Mouse (Mus musculus) gonadal fat pad, adult 2 months (tissue): ENCODE results near the gene Ogfod2. TPM values are rescaled to one million over a fixed set of nuclear protein-coding genes. Genes with fewer than 3 reads are reported as not detected.

Experiments
- DNase-seq: peaks from one replicate; pipeline ENCODE4 v3.0.0-alpha.2; 2012; ENCODE audit warnings: low read depth
- polyA plus RNA-seq: library from polyadenylated mRNA; depleted of rRNA; stranded (reverse); fragments of >200 nt; gene quantifications from 2 replicates; pipeline ENCODE4 v1.2.3, GENCODE M21; 2012

Gene Ogfod2
- polyA plus RNA-seq, 1 experiment = 71.1 TPM

- no peak for DNase-seq
Observed at GRCm38 (mm10) chr5:124095077-124095581, 17.0 kb upstream of the Ogfod2 start.

- peak; percentile 79 for DNase-seq
Observed at GRCm38 (mm10) chr5:124095596-124096232, 16.4 kb upstream of the Ogfod2 start, which contains the start of gene Abcb9. Gene Abcb9, minus strand, starts transcription at chr5:124095798.

GRCm38 (mm10) chr5:124098923-124099322, 13.2 kb upstream of the Ogfod2 start:
- no peak for DNase-seq

GRCm38 (mm10) chr5:124100128-124101044, 11.7 kb upstream of the Ogfod2 start:
- no peak for DNase-seq

- DNase-seq = no peak
Observed at GRCm38 (mm10) chr5:124102326-124102725, 9.8 kb upstream of the Ogfod2 start.

GRCm38 (mm10) chr5:124103020-124103419, 9.1 kb upstream of the Ogfod2 start:
- DNase-seq = no peak

- DNase-seq = no peak
Observed at GRCm38 (mm10) chr5:124103552-124103951, 8.5 kb upstream of the Ogfod2 start.

- no peak for DNase-seq
Observed at GRCm38 (mm10) chr5:124111077-124111741, 888 bp upstream of the Ogfod2 start.

DNA sequence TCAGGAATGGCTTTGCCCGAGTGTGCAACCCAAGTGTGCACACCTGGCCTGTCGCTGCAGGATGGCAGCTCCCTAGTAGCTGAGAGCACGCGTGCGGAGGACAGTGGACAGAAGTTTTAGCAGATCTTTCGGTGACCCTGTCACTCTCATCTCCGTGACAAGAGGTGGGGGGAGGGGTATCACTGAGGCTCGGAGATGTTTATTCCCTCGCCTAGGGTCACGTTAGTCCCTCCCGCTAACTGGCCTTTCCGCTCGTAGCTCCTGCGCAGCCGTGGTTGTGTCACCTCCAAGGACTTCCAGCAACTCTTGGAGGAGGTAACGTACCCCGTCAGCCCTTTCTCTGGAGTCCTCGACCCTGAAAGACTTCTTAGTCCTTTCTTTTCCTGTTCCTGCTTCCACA, 434 bp downstream of the Ogfod2 start:
- DNase-seq = no peak

DNA sequence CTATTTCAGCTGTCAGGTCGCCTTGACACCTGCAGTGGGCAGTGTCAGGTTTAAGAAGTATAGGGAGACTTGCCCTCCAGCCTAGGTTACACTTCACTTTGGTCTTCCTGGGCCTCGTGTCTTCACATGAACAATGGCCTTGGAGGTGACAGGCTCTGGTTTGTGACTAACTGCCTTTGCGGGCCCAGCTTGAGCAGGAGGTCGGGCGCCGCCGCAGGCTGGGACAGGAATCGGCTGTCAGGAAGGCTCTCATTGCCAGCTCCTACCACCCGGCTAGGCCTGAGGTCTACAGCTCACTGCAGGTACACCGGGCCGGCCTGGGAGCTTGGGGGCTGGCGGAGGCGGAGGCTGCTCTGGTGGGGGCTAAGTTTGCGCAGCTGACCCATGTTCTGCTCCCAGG, 933 bp downstream of the Ogfod2 start:
- DNase-seq = no peak

GRCm38 (mm10) chr5:124114276-124115025, 2.4 kb downstream of the Ogfod2 start:
- no peak for DNase-seq

DNA sequence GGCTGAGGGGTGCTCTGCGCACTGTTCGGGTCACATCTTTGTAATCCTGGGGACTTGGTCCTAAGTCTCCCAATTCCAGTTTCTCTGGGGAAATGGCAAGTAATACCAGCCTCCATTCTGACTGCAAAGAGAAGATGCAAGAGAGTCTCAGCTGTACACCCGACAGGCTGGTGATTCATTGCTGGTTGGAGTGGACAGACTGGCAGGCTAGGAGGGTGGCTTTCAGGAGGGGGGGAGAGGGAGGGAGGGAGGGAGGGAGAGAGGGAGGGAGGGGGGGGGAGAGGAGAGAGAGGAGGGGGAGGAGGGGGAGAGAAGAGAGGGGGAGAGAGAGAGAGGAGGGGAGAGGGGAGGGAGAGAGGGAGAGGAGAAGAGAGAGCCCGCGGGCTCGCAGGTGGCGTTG, 3.4 kb downstream of the Ogfod2 start:
- DNase-seq = no peak

DNA sequence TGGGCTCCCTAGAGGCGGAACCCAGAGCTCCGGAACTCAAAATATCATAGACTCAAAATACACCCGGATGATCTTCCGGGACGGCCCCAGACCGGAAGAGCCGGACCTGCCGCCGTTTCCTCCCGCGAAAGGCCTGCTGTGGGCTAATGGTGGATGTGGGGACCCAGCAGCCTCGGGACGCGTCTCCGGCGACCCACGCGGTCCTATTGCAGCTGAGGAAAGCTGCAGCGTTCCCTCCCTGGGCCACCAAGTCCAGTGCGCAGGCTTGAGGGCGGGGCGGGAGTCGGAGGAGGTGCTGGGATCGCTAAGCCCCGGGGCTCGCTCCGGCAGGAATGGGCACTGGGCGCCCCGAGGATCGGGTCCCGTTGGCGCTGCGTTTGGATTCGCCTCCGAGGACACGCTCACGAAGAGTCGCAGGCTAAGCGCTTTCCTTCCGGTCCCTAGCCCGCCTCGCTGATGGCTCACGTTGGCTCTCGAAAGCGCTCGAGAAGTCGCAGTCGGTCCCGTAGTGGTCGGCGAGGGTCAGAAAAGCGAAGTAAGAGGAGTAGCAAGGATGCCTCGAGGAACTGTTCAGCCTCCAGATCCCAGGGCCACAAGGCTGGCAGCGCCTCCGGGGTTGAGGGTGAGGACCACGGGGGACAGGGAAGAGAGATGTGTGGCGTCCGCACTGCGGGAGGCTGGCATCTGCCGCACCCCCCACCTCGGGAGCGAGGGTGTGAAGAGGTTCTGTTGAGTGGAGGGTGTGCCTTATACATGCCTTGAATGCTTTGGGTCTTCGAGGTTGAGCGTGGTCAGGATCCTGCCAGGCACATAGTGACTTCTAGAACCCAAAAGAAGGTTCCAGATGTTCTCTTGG, 4.1 kb downstream of the Ogfod2 start, which contains the start of gene Arl6ip4:
TSS of gene Arl6ip4 (plus strand) at position 100 of the 856 bp plus-strand sequence.
- no peak for DNase-seq

- no peak for DNase-seq
Observed at GRCm38 (mm10) chr5:124119204-124119603, 7.1 kb downstream of the Ogfod2 start.

DNA sequence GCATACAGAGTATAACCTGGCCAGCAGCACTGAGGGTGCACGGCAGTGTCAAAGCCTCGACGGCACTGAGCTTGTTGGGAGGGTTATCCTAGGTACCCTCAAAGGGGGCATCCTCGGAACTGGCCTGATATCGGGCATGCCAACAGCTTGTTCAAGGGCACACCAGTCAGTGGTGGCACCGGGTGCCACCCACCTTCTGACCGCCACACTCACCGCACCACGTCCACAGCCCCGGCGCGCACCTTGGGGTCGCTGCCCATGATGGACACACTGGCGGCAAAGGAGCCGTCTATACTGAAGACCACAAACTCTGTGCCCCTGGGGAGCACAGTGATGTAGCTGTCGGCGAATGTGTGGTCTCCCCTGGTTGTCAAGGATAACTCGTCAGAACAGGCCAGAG, 10.3 kb downstream of the Ogfod2 start:
- DNase-seq = no peak

DNA sequence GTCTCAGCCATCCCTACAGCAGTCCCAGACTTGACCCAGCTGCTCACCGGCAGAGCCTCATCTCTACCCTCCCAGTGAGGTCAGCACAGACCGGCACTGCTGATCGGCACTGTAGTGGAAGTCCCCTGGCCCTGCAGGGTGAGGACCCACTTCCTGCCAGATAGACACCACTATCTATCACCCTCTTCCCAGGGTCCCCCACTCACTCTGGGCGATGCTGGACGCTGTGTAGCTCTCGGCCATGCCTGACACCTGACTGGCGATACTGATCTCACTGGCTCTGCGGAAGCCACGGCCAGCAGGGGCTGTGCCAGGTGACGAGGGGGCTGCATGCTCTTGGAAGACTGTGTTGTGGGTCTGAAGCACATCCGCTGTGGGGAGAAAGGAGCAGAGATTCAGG, 13.0 kb downstream of the Ogfod2 start:
- no peak for DNase-seq

DNA sequence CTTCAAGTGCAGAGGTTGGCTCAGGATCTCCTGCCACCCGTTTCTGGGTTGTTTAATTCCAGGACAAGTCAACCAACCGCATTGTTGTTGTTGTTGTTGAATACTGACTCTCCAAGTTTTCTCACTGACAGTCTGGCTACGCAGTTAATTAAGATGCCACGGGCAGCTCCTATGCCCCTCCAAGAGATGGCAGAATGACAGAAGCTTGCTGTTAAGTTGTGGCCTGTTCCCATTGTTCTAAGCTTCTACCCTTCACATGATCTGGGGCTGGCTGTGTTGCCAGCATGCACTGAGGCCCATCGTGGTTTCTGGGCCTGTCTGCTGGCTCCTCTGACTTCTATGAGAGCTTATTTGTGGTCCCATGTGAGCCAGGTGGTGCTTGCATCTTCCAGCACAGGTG, 22.2 kb downstream of the Ogfod2 start:
- DNase-seq = no peak

GRCm38 (mm10) chr5:124138066-124138465, 26.0 kb downstream of the Ogfod2 start:
- no peak for DNase-seq

DNA sequence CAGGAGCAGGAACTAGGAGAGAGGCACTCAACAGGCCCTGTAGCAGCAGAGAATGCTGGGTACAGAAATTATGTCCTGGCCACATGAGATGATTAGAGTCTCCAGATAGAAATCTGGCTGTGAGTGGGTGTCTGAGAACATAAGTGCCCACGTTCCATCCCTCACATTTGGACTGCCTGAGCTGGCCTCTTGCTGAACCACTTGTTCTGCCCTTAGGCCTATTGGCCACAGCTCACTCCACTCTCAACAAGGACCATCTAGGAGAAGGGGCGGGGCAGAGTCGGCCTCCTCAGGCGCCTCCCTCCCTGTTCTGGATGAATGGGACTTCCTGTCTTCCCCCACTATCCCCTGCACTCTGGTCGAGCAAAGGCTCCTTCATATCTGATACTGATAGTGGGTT, 36.9 kb downstream of the Ogfod2 start:
- no peak for DNase-seq

GRCm38 (mm10) chr5:124150895-124151294, 38.8 kb downstream of the Ogfod2 start:
- no peak for DNase-seq

- DNase-seq = no peak
Observed at GRCm38 (mm10) chr5:124152734-124153133, 40.6 kb downstream of the Ogfod2 start.
